Mouse (Mus musculus): ENCODE measurements around the gene Lman1l. TPM values are rescaled to one million over a fixed set of nuclear protein-coding genes. Genes with fewer than 3 reads are reported as not detected.

The Lman1l gene
- not detected in 2 replicates for polyA plus RNA-seq (2015; fragmentation: Nextera tagmentation; extraction: Ambion mirVana)

DNA sequence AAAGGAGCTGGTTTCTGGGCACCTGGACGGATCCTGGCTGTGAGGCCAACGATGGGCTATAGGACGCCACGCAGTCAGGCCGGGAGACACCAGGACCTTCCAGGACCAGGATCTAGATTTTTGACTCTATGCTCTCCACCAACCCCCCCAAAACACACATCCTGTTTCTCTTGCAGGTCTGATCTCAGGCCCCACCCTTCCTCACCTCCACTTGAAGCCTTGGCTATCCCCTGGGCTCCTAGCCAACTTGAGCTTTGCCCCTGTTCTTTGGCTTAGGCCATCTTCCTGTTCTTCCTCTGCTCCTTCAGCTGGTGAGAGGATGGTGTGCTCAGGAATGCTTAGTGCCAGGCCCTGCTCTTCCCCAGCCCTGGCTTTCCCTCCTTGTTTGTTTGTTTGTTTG is at the start of gene Lman1l:
Gene Lman1l, minus strand, starts transcription at position 101 of the 400 bp plus-strand sequence.
- Histone ChIP-seq H3K9ac (replicated peaks) (no peak within 1 kb of the TSS), H3K4me3 (ENCODE audit: low read depth, low read length) (no peak within 1 kb of the TSS), H3K4me2 (ENCODE audit: low read depth, low read length) (no peak within 1 kb of the TSS), H3K27me3 (ENCODE audit: insufficient read depth, low read length) (no peaks in the 10 kb centered on the region), H3K9me3 (ENCODE audit: low read length) (no peaks in the 10 kb centered on the region), H3K4me1 (ENCODE audit: insufficient read depth) (no peaks in the 10 kb centered on the region), H3K36me3 (replicated peaks; ENCODE audit: insufficient read depth, low read length) (no peaks in the 10 kb centered on the region; the same call in 1 of the 2 replicates), H3K27ac (ENCODE audit: low read depth) (no peak within 1 kb of the TSS)
- no peak for DNase-seq
- 79% methylated on average over 5 of the region's 5 CpGs for WGBS (ENCODE audit: insufficient replicate concordance)
- TF ChIP-seq CTCF (IDR thresholded peaks at IDR 0.05; ENCODE audit: low read depth) (no peak), EP300 (IDR thresholded peaks at IDR 0.05; ENCODE audit: low read depth) (no peak)
- no peak for ATAC-seq

GRCm38 (mm10) chr9:57669566-57669965 is 49.0 kb upstream of the Lman1l start:
- no peak overlapping the region for H3K4me2 ChIP-seq (ENCODE audit: low read depth, low read length)
- H3K9ac ChIP-seq (replicated peaks) = no peak overlapping the region
- H3K9me3 ChIP-seq (ENCODE audit: low read length) = no peaks in the 10 kb centered on the region
- WGBS (ENCODE audit: insufficient replicate concordance) = 62% methylated on average over 3 of the region's 3 CpGs
- H3K27ac ChIP-seq (ENCODE audit: low read depth) = peak overlapping the region; percentile 46
- peak; percentile 49 for DNase-seq
- H3K36me3 ChIP-seq (replicated peaks; ENCODE audit: insufficient read depth, low read length) = no peaks in the 10 kb centered on the region
- ATAC-seq = peak; percentile 73
- H3K27me3 ChIP-seq (ENCODE audit: insufficient read depth, low read length) = no peaks in the 10 kb centered on the region
- peaks cover 23% of the 10 kb centered on the region for H3K4me1 ChIP-seq (ENCODE audit: insufficient read depth)
- no peak overlapping the region for H3K4me3 ChIP-seq (ENCODE audit: low read depth, low read length)
- TF ChIP-seq EP300 (IDR thresholded peaks at IDR 0.05; ENCODE audit: low read depth) (peak; percentile 42; the same call in 1 of the 2 replicates), CTCF (IDR thresholded peaks at IDR 0.05; ENCODE audit: low read depth) (no peak)

GRCm38 (mm10) chr9:57668277-57668676 is 47.7 kb upstream of the Lman1l start:
- no peak overlapping the region for H3K4me2 ChIP-seq (ENCODE audit: low read depth, low read length)
- WGBS (ENCODE audit: insufficient replicate concordance) = 4% methylated on average over 1 of the region's 1 CpGs
- H3K27ac ChIP-seq (ENCODE audit: low read depth) = 0 out of 2 replicates have a peak overlapping the region, but pooled peaks have one; percentile 46
- ATAC-seq = no peak
- no peaks in the 10 kb centered on the region for H3K9me3 ChIP-seq (ENCODE audit: low read length)
- peaks cover 23% of the 10 kb centered on the region for H3K4me1 ChIP-seq (ENCODE audit: insufficient read depth)
- TF ChIP-seq CTCF (IDR thresholded peaks at IDR 0.05; ENCODE audit: low read depth) = no peak
- TF ChIP-seq EP300 (IDR thresholded peaks at IDR 0.05; ENCODE audit: low read depth) = no peak
- no peaks in the 10 kb centered on the region for H3K27me3 ChIP-seq (ENCODE audit: insufficient read depth, low read length)
- no peak overlapping the region for H3K4me3 ChIP-seq (ENCODE audit: low read depth, low read length)
- no peak overlapping the region for H3K9ac ChIP-seq (replicated peaks)
- no peaks in the 10 kb centered on the region for H3K36me3 ChIP-seq (replicated peaks; ENCODE audit: insufficient read depth, low read length)
- DNase-seq = no peak

GRCm38 (mm10) chr9:57667817-57668216 is 47.2 kb upstream of the Lman1l start:
- Histone ChIP-seq H3K9ac (replicated peaks) (no peak overlapping the region), H3K36me3 (replicated peaks; ENCODE audit: insufficient read depth, low read length) (no peaks in the 10 kb centered on the region), H3K4me3 (ENCODE audit: low read depth, low read length) (no peak overlapping the region), H3K9me3 (ENCODE audit: low read length) (no peaks in the 10 kb centered on the region), H3K4me1 (ENCODE audit: insufficient read depth) (peaks cover 23% of the 10 kb centered on the region), H3K27ac (ENCODE audit: low read depth) (no peak overlapping the region), H3K27me3 (ENCODE audit: insufficient read depth, low read length) (no peaks in the 10 kb centered on the region), H3K4me2 (ENCODE audit: low read depth, low read length) (no peak overlapping the region)
- ATAC-seq (no peak), DNase-seq (no peak)
- no peak for TF ChIP-seq EP300 (IDR thresholded peaks at IDR 0.05; ENCODE audit: low read depth)
- no peak for TF ChIP-seq CTCF (IDR thresholded peaks at IDR 0.05; ENCODE audit: low read depth)
- WGBS (ENCODE audit: insufficient replicate concordance) = 71% methylated on average over 11 of the region's 11 CpGs

DNA sequence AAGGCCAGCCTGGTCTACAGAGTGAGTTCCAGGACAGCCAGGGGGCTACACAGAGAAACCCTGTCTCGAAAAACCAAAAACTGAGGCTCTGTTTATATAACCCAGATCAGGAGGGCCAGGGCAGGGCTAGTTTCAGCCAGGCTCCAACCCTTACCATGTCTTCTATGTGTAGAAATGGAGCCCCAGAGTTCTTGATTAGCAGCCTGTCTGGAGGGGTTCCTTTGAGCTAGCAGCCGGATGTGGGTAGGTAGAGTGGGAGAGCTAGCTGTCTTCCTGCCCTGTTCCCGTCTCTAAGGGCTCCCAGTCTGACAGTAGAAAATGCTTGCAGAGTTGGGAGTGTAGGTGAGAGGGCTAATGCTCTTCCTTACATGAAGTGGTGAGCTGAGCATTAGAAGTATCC is 46.6 kb upstream of the Lman1l start:
- WGBS (ENCODE audit: insufficient replicate concordance) = 53% methylated on average over 3 of the region's 3 CpGs

GRCm38 (mm10) chr9:57666536-57666935 is 46.0 kb upstream of the Lman1l start:
- Histone ChIP-seq H3K4me3 (ENCODE audit: low read depth, low read length) (no peak overlapping the region), H3K36me3 (replicated peaks; ENCODE audit: insufficient read depth, low read length) (no peaks in the 10 kb centered on the region), H3K9ac (replicated peaks) (no peak overlapping the region), H3K27ac (ENCODE audit: low read depth) (no peak overlapping the region), H3K4me1 (ENCODE audit: insufficient read depth) (peaks cover 23% of the 10 kb centered on the region), H3K4me2 (ENCODE audit: low read depth, low read length) (no peak overlapping the region), H3K27me3 (ENCODE audit: insufficient read depth, low read length) (no peaks in the 10 kb centered on the region), H3K9me3 (ENCODE audit: low read length) (no peaks in the 10 kb centered on the region)
- 73% methylated on average over 8 of the region's 8 CpGs for WGBS (ENCODE audit: insufficient replicate concordance)
- TF ChIP-seq EP300 (IDR thresholded peaks at IDR 0.05; ENCODE audit: low read depth) = no peak
- ATAC-seq (no peak), DNase-seq (no peak)

More for the DNA sequence above, 46.6 kb upstream of the Lman1l start:
- Histone ChIP-seq H3K4me1 (ENCODE audit: insufficient read depth) (peaks cover 23% of the 10 kb centered on the region), H3K4me3 (ENCODE audit: low read depth, low read length) (no peak overlapping the region), H3K9me3 (ENCODE audit: low read length) (no peaks in the 10 kb centered on the region), H3K4me2 (ENCODE audit: low read depth, low read length) (no peak overlapping the region), H3K36me3 (replicated peaks; ENCODE audit: insufficient read depth, low read length) (no peaks in the 10 kb centered on the region), H3K9ac (replicated peaks) (no peak overlapping the region), H3K27me3 (ENCODE audit: insufficient read depth, low read length) (no peaks in the 10 kb centered on the region), H3K27ac (ENCODE audit: low read depth) (no peak overlapping the region)
- no peak for DNase-seq
- TF ChIP-seq EP300 (IDR thresholded peaks at IDR 0.05; ENCODE audit: low read depth) = no peak
- TF ChIP-seq CTCF (IDR thresholded peaks at IDR 0.05; ENCODE audit: low read depth) = no peak
- no peak for ATAC-seq

GRCm38 (mm10) chr9:57664616-57665015 is 44.0 kb upstream of the Lman1l start:
- Histone ChIP-seq H3K4me2 (ENCODE audit: low read depth, low read length) (no peak overlapping the region), H3K27me3 (ENCODE audit: insufficient read depth, low read length) (no peaks in the 10 kb centered on the region), H3K9ac (replicated peaks) (no peak overlapping the region), H3K27ac (ENCODE audit: low read depth) (peak overlapping the region; percentile 79), H3K9me3 (ENCODE audit: low read length) (no peaks in the 10 kb centered on the region), H3K36me3 (replicated peaks; ENCODE audit: insufficient read depth, low read length) (no peaks in the 10 kb centered on the region), H3K4me1 (ENCODE audit: insufficient read depth) (peaks cover 23% of the 10 kb centered on the region), H3K4me3 (ENCODE audit: low read depth, low read length) (no peak overlapping the region)
- ATAC-seq = peak; percentile 85
- WGBS (ENCODE audit: insufficient replicate concordance) = 47% methylated on average over 7 of the region's 7 CpGs
- peak; percentile 54 for DNase-seq
- no peak for TF ChIP-seq CTCF (IDR thresholded peaks at IDR 0.05; ENCODE audit: low read depth)
- peak; percentile 67 for TF ChIP-seq EP300 (IDR thresholded peaks at IDR 0.05; ENCODE audit: low read depth)

All from liver, postnatal 0 days (tissue).